Mouse (Mus musculus) myocyte (in vitro differentiated cells): ENCODE results near the gene Fstl1.

Experiments
- MYOD1 ChIP-seq, 3 experiments: IDR thresholded peaks; one replicate each; pipeline ENCODE4 v1.6.1; 2011; ENCODE audit warnings: control low read depth in 2 of 3, low read depth in 2 of 3, mild to moderate bottlenecking in 2 of 3, moderate library complexity in 1 of 3; ENCODE audit not compliant: insufficient read length in 2 of 3, control insufficient read depth in 1 of 3
- POLR2A ChIP-seq: IDR thresholded peaks from one replicate; pipeline ENCODE4 v1.6.1; 2011; ENCODE audit warnings: low read depth, mild to moderate bottlenecking, control low read depth, moderate library complexity; ENCODE audit not compliant: insufficient read length
- POLR2AphosphoS2 ChIP-seq: IDR thresholded peaks from one replicate; pipeline ENCODE4 v1.6.1; 2011; ENCODE audit warnings: low read depth, control low read depth; ENCODE audit not compliant: insufficient read length
- REST ChIP-seq: IDR thresholded peaks from one replicate; pipeline ENCODE4 v1.6.1; 2011; ENCODE audit warnings: mild to moderate bottlenecking, control low read depth, moderate library complexity; ENCODE audit not compliant: insufficient read depth, insufficient read length
- TCF12 ChIP-seq: IDR thresholded peaks from one replicate; pipeline ENCODE4 v1.6.1; 2011; ENCODE audit warnings: mild to moderate bottlenecking, control low read depth; ENCODE audit not compliant: poor library complexity, insufficient read depth, severe bottlenecking

- TF ChIP-seq TCF12, result no peak
- no peak for TF ChIP-seq POLR2A
- no peak for TF ChIP-seq REST
- no peak for TF ChIP-seq MYOD1 (IDR thresholded peaks at IDR 0.05; ENCODE audit: control insufficient read depth in 1 of 3, insufficient read length in 2 of 3, low read depth in 2 of 3)
- TF ChIP-seq POLR2AphosphoS2, result no peak
These were observed 36.6 kb upstream of the Fstl1 start for GRCm38 (mm10) chr16:37740076-37740475.
